Mouse (Mus musculus): ENCODE measurements around the gene Phrf1.

DNA sequence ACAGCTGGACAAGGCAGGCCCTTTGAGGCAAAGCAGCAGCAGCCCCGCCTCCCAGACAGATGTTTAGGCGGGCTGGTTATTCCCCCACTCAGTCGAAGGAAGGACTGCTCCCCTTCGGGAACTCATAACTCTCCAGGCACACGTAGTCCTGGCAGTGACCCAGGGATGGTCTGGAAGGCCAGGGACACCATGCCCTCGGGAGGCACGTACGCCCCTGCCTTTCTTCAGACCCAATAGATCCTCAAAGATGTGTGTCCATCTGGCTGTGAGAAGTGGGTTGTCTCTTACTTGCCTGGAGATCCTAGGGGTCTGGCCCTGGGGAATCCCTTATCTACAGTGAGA, 6.5 kb upstream of the Phrf1 start:
- TF ChIP-seq POLR2A (IDR thresholded peaks at IDR 0.05; ENCODE audit: insufficient read depth, low read length) = no peak
- TF ChIP-seq CTCF (IDR thresholded peaks at IDR 0.05; ENCODE audit: low read depth, low read length) = no peak
